Mouse (Mus musculus): ENCODE measurements around the gene Cxcr5. TPM values are rescaled to one million over a fixed set of nuclear protein-coding genes. Genes with fewer than 3 reads are reported as not detected.

Gene Cxcr5
- total RNA-seq, 2 experiments from 2014 or later, result not detected

DNA sequence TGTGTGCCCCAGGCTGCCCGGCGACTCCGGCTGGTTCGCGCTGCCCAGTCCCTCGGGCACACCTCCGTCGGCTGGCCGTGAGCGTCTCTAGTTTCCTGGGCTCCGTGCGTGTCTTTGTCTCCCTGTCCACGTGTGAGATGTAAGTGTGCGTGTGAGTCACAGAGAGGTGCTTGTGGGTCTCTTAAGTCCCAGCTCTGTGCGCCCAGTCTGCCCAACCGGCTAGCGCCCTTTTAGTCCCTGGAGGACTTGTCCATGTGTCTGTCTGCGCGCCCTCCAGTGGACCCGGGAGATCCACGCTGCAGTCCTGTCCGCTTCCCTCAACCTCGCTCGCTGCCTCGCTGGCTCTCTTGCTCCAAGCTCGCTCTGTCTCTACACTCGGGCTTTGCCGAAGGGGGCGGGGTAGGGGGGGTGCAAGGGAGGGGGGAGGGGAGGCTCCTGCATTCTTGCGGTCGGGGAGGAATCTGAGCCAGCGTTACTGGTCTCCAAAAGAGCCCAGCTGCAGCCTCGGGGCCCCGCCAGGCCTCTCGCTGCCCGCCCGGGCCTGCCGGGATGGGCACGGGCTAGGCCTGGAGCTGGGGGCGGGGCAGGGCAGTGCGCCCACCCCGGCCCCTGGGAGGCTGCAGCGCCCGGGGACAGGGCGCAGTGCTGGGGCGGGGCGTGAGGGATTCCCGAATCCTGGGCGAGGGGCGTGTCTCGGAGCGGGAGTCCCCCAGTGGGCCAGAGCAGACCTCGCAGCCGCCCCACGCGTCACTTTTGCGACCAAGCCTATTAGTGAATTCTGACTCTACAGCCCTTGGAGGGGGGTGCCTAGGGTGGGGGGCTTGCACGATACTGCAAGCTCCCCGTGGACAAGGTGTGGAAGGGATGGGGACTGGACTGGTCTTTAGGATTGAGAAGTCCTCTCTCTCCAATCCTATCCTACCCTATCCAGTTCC lies 63.0 kb downstream of the Cxcr5 start:
- H3K4me3 ChIP-seq, result peak overlapping the region; percentile 45
- no peak for DNase-seq (ENCODE audit: low spot score in 2 of 2)
- H3K27ac ChIP-seq, result peak overlapping the region; percentile 89
- peak; percentile 68 for TF ChIP-seq CTCF (conservative IDR thresholded peaks at IDR 0.05)

DNA sequence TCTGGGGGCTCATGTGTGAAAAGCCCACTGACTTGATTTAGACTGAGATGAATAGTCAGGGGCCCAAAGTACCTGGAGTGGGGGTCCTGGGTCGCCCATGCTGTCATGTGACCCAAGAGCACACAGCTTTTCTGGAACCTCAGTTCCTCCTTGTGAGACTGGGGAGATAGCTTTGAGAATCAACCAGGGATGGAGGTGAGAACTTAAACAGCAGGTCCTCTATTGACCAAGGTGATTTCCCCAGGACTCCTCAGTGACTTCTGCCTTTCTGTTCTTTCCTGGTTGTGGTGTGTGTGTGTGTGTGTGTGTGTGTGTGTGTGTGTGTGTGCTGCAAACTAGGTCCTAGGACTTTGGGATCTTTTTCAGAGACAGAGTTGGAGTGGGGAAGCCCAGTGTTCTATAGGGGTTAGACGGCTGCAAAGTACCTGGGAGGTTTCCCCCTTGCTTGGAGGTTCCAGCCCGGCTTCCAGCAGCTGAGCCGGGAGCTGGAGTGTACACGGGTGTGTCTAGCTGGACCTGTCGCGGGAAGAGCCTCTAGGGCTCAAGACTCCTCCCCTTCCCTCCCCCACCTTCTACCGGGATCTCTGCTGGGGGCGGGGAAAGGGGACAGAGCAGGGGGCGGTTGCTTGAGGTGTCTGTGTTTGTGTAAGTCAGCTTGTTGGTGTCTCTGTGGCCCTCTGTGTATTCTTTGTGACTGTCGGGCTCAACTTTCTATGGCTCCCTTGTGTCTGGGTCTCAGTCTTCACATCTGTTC lies 63.9 kb downstream of the Cxcr5 start:
- Histone ChIP-seq H3K27ac (peak overlapping the region; percentile 89; the same call in 1 of the 2 replicates), H3K4me3 (peak overlapping the region; percentile 45)
- DNase-seq (ENCODE audit: low spot score in 2 of 2), result no peak
- TF ChIP-seq CTCF (conservative IDR thresholded peaks at IDR 0.05), result no peak

DNA sequence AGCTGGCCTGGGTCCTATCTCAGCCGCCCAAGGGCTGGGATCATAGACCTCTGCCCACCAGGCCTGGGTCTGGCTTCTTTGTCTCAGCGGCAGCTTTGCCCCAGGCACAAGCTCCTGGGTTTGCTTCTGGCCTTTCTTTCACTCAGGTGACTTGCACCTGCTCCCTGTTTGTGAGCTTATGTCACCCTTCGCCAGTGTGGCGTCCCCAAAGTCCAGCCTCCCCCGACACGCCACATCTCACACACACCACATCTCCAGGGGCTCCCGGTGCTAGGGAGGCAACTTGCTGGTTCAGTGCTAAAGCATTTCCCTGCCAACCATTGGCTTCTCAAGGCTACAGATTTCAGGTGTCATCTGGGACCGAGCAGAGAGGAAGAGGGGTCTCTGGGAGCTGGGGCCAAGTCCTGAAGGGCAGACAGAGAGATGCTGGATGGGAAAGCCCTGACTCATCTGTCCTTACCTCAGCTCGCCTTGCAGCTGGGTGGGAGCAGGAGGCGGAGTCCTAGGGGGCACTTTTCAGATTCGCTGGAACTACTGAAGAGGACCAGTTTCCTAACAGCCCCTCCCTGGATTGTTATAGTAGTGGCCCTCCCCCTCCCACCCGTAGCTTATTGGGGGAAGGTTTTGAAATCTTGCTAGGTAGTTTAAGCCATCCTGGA lies 64.7 kb downstream of the Cxcr5 start:
- TF ChIP-seq CTCF (conservative IDR thresholded peaks at IDR 0.05), result no peak
- Histone ChIP-seq H3K4me3 (no peak overlapping the region), H3K27ac (no peak overlapping the region)
- DNase-seq (ENCODE audit: low spot score in 2 of 2), result no peak

DNA sequence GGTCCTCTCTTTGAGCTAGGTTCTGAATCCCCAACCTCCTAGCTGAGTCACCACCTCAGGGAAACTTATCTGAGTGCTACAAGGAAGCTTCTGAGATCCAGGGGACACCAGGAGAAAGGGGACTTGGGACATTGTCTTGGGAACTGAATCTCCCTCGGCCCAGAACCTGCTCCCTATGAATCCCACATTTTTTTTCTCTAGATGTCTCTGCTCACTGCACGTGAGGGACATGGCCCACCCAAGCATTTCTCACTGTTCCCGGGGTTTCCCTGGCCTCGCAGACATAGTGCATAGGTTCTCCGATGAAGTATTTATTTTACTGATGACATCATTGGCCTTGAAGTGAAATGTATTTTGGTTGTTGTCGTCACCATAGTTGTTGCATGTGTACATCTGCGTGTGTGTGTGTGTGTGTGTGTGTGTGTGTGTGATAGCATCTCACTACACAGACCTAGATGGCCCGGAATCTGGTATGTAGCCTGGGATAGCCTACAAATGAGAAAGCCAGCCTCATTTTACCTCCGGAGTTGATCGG lies 65.8 kb downstream of the Cxcr5 start:
- no peak for TF ChIP-seq CTCF (conservative IDR thresholded peaks at IDR 0.05)
- Histone ChIP-seq H3K27ac (peak overlapping the region; percentile 91), H3K4me3 (no peak overlapping the region)
- no peak for DNase-seq (ENCODE audit: low spot score in 2 of 2)

DNA sequence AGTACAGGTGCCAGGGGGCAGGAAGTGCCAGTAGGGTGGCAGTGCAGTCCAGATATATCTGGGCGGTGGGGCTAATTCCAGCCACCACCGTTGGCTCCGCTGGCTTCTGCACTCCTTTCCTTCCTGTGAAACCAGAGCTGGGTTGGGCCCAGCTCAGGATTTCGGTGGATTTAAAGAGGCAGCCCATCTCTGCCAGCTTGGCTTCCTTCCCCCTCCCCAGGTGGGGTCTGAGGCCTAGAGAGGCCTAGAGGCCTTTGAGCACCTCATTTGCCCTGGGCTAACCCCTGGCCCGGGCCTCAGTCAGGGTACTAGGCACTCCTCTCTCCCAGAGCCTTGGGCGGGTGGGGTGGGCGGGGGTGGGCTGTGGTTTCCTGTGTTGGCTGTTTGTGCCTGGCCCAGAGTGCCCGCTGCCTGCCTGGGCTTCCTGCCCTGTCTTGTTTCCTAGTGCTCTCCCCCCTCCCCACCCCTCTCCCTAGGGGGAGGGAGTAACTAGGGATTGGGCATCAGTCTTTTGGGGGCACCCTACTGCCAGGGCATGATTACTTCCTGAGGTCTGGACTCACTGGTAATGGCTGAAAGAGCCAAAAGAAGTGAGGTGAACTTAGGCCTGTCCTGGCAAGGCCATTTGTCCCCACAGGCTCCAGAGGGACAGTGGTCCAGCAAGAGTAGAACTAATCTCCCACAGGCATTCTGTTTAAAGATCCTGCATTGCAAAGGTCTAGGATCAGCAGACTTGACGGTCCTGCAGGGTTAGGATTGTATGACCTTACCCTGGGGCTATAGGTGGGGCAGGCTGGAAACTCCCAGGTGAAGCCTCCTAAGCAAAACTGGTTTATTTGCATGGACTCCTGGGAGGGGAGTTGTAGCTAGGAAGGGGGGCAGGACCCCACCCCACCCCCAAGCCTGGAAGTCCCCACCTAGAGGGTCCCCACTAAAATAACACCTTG lies 66.5 kb downstream of the Cxcr5 start:
- H3K4me3 ChIP-seq, result peak overlapping the region; percentile 19; the same call in 1 of the 2 replicates
- H3K27ac ChIP-seq, result peak overlapping the region; percentile 91
- TF ChIP-seq CTCF (conservative IDR thresholded peaks at IDR 0.05), result no peak
- no peak for DNase-seq (ENCODE audit: low spot score in 2 of 2)

DNA sequence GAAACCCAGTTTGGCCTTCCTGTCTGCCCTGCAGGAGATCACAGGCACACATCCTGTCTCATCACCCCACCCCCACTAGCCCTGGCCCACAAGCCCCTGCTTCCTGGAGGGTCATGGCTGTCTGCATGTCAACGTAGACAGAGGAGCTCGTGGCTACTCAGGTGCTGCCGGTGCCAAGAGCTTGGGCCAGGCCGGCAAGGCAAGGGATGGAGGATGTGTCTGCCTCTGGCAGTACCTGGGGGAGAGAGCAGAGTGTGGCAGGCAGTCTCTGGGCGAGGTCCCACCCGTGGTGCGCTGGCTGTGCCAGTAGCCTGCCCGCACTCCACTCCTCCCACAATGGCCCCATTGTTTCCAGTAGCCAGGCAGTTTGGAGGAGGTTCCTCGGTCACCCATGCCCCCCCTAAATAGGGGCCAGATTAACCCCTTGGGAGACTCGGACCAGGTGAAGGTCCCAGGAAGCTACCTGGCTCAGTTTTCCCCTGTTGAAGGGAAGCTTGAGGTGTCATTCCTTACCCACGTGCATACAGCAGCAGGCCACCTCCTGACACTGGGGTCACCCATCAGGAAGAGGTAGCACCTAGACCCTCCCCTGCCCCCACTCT lies 67.3 kb downstream of the Cxcr5 start:
- H3K4me3 ChIP-seq, result peak overlapping the region; percentile 19; the same call in 1 of the 2 replicates
- DNase-seq (ENCODE audit: low spot score in 2 of 2), result no peak
- peak overlapping the region; percentile 91 for H3K27ac ChIP-seq
- TF ChIP-seq CTCF (conservative IDR thresholded peaks at IDR 0.05), result no peak

DNA sequence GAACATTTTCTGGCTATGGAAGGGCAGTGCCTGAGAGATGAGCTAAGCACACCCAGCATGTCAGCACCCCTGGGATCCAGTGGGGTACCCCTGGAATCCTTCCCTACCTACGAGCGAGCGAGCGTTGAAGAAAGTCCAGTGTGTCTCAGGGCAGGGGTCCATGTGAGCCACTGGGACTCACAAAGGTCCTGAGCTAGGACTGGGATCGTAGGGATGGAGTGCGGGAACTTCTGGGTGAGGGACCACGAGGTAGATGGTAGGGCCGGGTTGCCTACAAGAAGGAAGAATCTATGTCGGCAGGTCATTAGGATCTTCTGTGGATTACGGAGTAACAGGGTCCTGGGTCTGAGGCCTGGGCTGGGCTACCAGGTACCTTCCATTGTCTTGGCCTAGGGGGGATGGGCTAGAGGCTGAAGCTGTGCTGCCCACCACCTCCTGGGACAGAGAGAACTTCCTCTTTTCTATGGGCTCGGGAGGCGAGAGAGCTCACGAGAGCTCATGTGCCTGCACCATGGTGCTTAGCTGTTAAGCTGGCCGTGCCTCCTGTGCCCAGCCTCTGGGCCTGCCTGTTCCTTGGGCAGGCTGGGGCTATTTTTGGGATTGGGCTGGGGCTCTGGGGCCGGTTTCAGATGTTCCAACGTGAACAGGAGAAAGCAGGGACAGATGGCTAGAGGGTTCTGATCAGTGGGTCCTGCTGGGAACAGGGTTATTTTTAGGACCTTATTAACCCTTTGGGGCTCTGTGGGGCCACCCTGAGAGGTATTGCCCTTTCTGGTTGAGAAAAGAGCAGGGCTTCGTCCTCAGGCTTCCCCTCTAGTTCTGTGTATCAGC lies 68.8 kb downstream of the Cxcr5 start:
- Histone ChIP-seq H3K4me3 (no peak overlapping the region), H3K27ac (peak overlapping the region; percentile 91)
- no peak for TF ChIP-seq CTCF (conservative IDR thresholded peaks at IDR 0.05)
- DNase-seq (ENCODE audit: low spot score in 2 of 2), result no peak

DNA sequence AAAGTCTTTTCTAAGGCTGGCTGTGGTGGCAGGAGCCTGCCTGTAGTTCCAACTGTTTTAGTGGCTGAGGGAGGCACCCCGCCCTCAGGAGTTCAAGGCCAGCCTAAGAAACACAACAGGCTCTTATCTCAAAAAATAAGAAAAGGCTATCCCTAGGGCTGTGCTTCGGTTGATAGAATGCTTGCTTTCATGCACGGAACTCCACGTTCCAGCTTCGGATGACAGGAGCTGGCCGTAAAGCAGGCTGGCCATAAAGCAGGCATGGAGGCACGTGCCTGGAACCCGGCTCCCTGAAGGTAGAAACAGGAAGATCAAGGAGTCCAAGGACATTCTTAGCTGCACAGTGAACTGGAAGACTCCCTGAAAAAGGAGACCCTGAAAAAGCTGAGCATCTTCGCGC lies 70.3 kb downstream of the Cxcr5 start:
- DNase-seq (ENCODE audit: low spot score in 2 of 2), result no peak
- no peak overlapping the region; the same call in 1 of the 2 replicates for H3K27ac ChIP-seq
- no peak for TF ChIP-seq CTCF (conservative IDR thresholded peaks at IDR 0.05)
- H3K4me3 ChIP-seq, result no peak overlapping the region

DNA sequence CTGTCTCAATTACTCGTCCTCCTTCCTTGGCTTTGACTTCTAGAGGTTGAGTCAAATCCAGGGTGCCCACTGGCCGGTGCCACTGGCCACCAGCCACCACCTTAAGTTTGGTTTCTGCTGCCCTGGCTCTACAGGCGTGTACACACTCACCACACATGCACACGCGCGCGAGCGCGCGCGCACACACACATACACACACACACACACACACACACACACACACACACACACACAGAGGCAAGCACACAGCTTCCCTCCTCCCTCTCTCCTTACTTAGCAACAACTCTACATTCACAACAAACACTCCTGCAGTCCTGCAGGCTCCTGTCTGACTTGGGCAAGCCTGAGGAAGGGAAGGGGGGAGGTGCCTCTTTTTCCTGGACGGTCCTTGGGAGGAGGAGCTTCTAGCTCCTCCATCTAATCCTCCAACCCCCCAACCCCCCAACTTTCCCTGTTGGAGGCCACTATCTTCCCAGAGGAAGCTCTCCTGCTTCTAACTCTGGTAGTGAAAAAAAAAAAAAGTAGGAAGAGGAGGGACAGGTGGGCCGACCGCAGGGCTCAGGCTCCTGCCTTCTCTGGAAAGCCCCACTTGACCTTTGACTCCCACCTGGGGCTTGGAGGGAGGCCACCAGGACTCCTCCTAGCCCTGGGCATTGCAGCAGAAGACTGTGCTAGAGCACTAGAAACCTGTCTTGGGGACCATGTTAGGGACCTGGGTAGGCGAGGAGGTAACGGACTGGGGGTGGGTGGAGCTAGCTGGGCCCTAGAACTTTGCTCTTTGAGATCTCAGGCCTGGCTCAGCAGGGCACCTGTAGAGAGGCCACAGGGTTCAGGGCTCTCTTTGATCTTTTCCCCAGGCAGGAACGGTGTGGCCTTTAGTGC lies 71.3 kb downstream of the Cxcr5 start:
- Histone ChIP-seq H3K4me3 (no peak overlapping the region), H3K27ac (peak overlapping the region; percentile 53; the same call in 1 of the 2 replicates)

More for the DNA sequence above, 71.3 kb downstream of the Cxcr5 start:
- DNase-seq (ENCODE audit: low spot score in 2 of 2), result no peak
- no peak for TF ChIP-seq CTCF (conservative IDR thresholded peaks at IDR 0.05)
